Mouse (Mus musculus) CD4-positive naive resting alpha-beta T cell, adult 57 days (primary cell): ENCODE data around the gene Reck. TPM values are rescaled to one million over a fixed set of nuclear protein-coding genes. Genes with fewer than 3 reads are reported as not detected.

ENCODE experiments used
- total RNA-seq: library from RNA; stranded (reverse); gene quantifications from one replicate; pipeline ENCODE4 v1.2.4, GENCODE M21; 2023

The Reck gene
- 2.3 TPM for total RNA-seq

GRCm38 (mm10) chr4:43875160-43875918, at the start of gene Reck:
Reck (plus strand) TSS chr4:43875530.

GRCm38 (mm10) chr4:43840101-43840500, 35.2 kb upstream of the Reck start, which contains the start of gene Olfr157:
Olfr157 (minus strand) TSS chr4:43840201.

DNA sequence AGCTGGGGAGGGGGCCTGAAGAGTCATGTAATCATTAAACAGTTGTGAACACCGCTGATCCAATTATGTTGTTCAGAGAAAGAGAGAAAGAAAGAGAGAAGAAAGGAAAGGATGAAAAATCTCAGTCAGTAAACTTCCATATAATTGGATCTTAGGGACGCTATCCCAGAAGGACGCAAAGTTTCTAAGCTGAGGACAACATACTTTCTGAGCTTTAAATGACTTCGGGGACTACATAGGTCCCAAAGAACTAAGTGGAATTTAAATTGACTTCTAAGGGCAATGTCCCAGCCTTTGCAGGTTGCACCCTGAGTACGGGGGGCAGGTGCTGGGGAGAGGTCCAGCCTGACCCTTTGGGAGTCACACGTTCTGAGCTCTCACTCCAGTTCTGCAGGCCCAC, 24.1 kb upstream of the Reck start, which contains the start of gene Olfr155:
Olfr155 (plus strand) TSS at position 301 of the 400 bp plus-strand sequence.

DNA sequence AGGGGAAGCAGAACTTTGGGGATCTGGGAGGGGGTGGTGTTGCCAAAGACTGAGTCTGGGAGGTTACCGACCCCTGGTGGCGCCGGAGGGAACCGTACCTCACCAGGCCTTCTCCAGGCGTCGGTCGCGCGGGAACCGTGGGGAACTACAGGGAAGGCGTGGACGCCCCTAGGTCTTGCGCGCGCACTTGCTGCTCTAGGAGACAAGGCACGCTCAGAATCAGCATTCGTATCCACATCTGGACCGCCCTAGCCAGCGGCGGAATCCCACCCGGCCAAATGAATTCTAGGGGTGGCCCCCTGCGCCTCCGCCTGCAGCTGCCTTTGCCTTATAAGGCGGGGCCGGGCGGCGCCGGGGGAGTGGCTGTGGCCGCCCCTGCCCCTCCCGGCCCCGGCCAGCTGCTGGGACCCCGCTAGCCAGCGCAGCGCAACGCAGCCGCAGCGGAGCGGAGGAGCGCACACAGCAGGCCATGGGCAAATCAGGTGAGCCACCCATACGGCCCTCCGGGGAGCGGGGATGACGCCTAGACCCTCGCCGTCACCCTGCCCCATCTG, 82.0 kb downstream of the Reck start, which contains the start of gene Glipr2:
Glipr2 (plus strand) TSS at position 110 of the 554 bp plus-strand sequence.

GRCm38 (mm10) chr4:43983181-43983580, 107.9 kb downstream of the Reck start, which contains the start of gene Ccin:
Ccin (plus strand) TSS chr4:43983483.

Other genes with a start within 250 kb of the Reck start
- gene Npr2, start 243.6 kb upstream of the Reck start, total RNA-seq = not detected
- gene Spag8, start 221.9 kb upstream of the Reck start, total RNA-seq = not detected
- 19.1 TPM for gene Hint2, start 219.1 kb upstream of the Reck start, total RNA-seq
- 4.1 TPM for gene Tmem8b, start 206.6 kb upstream of the Reck start, total RNA-seq
- not detected for gene Fam221b, start 206.4 kb upstream of the Reck start, total RNA-seq
- not detected for gene Olfr70, start 174.7 kb upstream of the Reck start, total RNA-seq
- gene Olfr71, start 165.3 kb upstream of the Reck start, total RNA-seq = not detected
- gene Hrct1, start 148.3 kb upstream of the Reck start, total RNA-seq = not detected
- gene Spaar, start 145.5 kb upstream of the Reck start, total RNA-seq = not detected
- not detected for gene Olfr159, start 104.5 kb upstream of the Reck start, total RNA-seq
- gene Olfr156, start 51.6 kb upstream of the Reck start, total RNA-seq = not detected
- not detected for gene Olfr157, start 35.3 kb upstream of the Reck start, total RNA-seq
- gene Olfr155, start 24.0 kb upstream of the Reck start, total RNA-seq = not detected
- gene Glipr2, start 81.9 kb downstream of the Reck start, total RNA-seq = 40.4 TPM
- 1.5 TPM for gene Ccin, start 108.0 kb downstream of the Reck start, total RNA-seq
- 137 TPM for gene Clta, start 128.9 kb downstream of the Reck start, total RNA-seq
- gene Gne, start 208.6 kb downstream of the Reck start, total RNA-seq = 44.0 TPM